Mouse (Mus musculus) stomach, postnatal 0 days (tissue): ENCODE results near the gene Ccr4.

ENCODE experiments used
- CTCF ChIP-seq: IDR thresholded peaks from 2 replicates; pipeline ENCODE4 v1.5.1; 2016; ENCODE audit warnings: antibody characterized with exemption, low read depth, mild to moderate bottlenecking, moderate library complexity
- EP300 ChIP-seq: optimal IDR thresholded peaks from 2 replicates; pipeline ENCODE3; 2016; ENCODE audit warnings: antibody characterized with exemption

DNA sequence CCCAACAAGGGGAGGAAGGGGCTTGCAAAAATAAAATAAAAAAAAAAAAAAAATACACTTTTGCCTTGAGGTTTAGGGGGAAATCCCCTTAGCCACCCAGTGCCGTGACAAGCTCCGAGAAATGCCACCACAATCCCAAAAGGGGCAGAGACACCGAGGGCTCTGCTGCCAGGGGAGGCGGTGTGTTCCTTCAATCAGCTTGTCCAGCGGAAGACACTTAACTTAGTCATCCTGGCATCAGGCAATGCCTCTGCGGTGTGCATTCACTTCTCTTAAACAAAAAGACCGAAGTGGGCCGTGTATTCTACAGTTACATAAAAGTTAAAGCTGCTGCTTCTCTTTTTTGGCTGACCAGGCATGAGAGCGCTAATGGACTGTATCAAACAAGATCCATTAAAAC lies 2.7 kb upstream of the Ccr4 start:
- TF ChIP-seq CTCF (no peak), EP300 (no peak)
